Mouse (Mus musculus): ENCODE data around the gene Dedd2. TPM values are rescaled to one million over a fixed set of nuclear protein-coding genes. Genes with fewer than 3 reads are reported as not detected.
"Not testable (repeated sequence)": the region's sequence is repeated elsewhere in the genome, so short reads cannot be mapped to it uniquely, and the experiment has no call there.

The Dedd2 gene
- not detected in 2 replicates for polyA plus RNA-seq (2012; ENCODE audit: insufficient read depth, insufficient read length, low replicate concordance, missing spikeins)

DNA sequence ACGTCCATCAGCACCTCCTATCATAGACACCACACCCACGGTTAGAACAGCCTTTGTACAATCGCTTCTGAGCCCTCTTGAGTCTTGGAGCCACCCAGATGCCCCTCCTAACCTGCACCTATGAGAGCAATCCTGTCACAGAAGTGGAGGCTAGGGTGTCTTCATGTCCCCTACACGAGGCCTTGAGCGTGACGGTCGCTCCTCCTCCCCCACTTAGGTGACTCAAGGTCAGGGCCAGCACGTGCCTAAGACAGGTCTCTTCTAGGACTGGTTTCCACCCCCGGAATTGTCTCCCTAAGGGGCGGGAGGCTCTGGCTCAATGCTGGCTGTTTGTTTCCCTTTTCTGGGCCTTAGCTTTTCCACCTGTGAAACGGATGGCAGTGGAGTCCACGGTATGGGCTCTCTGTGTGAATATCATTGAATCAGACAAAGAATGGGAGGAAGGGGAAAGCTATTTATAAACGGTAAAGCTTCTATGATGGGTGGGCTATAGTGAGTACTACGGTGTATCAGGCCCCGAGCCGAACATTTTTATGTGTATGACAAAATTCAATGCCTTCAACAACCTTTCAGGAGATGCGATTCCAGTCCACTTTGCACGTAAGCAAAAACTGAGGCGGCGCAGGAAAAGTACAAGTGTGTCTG lies at the start of gene Dedd2:
Gene Dedd2 (minus strand): TSS at position 159 of the 645 bp plus-strand sequence.
- TF ChIP-seq CTCF (IDR thresholded peaks at IDR 0.05; ENCODE audit: insufficient read depth, low read depth, low read length) (no peak), POLR2A (IDR thresholded peaks at IDR 0.05; ENCODE audit: insufficient read depth, low read depth, low read length) (no peak)
- WGBS, result 3% methylated on average over 20 of the region's 20 CpGs
- Histone ChIP-seq H3K27ac (ENCODE audit: insufficient read depth, low read depth, low read length) (peak within 1 kb of the TSS; percentile 83; the same call in 1 of the 2 replicates), H3K4me1 (ENCODE audit: control insufficient read depth, insufficient read depth, low read length) (peaks cover 19% of the 10 kb centered on the region), H3K4me3 (ENCODE audit: insufficient read depth, low read depth, low read length) (peak within 1 kb of the TSS; percentile 96)

DNA sequence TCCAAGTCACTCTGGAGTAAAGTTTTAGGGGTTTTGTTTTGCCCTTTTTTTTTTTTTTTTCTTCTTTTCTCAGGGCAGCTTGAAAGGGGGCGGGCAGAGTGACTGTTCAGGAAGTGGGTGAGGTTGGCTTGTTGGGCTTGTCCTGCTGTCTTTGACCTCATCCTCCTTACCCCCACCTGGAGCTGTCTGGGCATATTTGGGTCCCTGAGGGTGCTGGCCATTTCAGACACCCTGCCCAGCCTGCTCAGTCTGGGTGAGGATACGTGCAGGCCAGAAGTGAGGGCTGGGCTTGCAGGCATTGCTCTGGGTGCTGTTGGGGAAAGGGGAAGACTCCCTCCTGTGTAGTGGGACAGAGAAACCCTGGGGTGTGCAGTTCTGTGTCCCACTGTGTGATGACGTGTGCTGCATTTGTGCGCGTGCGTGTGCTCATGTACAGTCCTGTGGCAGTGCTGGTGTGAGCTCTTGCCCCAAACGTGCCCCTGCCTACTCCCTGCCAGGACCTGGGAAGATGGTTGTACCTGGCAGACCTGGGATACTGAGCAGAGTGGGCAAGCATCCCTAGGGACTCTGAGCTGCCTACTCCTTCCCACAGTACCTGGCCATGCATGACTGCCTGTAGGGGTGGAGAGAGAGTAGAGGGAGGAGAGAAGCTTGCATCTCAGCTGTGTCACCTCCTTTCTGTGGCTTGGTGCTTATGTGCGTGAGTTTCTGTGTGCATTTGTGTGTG lies 49.3 kb upstream of the Dedd2 start:
- H3K27ac ChIP-seq (ENCODE audit: insufficient read depth, low read depth, low read length), result no peak overlapping the region
- H3K4me1 ChIP-seq (ENCODE audit: control insufficient read depth, insufficient read depth, low read length), result peaks cover 52% of the 10 kb centered on the region
- peak overlapping the region; percentile 17; the same call in 1 of the 2 replicates for H3K4me3 ChIP-seq (ENCODE audit: insufficient read depth, low read depth, low read length)

DNA sequence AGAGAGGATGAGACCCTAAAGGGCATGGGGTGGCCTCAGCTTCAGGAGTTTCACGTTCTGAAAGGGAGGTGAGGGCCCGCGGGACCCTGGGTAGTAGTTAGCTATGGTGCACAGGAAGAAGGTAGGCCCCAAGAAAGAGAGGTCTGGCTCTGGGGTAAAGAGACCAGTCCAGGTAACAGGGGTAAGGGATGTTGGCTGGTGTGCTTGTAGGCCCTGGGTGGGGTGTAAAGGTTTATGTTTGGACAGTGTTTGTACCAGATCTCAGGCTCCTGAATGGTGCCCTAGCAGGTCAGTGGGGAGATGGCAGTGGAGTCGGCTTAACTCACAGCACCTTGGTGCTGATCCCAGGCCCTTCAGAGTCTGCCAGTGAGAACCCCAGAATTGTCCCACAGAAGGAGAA lies 48.6 kb upstream of the Dedd2 start:
- 15% methylated on average over 4 of the region's 4 CpGs for WGBS
- Histone ChIP-seq H3K27ac (ENCODE audit: insufficient read depth, low read depth, low read length) (peak overlapping the region; percentile 14; the same call in 1 of the 2 replicates), H3K4me1 (ENCODE audit: control insufficient read depth, insufficient read depth, low read length) (peaks cover 49% of the 10 kb centered on the region), H3K4me3 (ENCODE audit: insufficient read depth, low read depth, low read length) (peak overlapping the region; percentile 57)
- TF ChIP-seq CTCF (IDR thresholded peaks at IDR 0.05; ENCODE audit: insufficient read depth, low read depth, low read length) (no peak), POLR2A (IDR thresholded peaks at IDR 0.05; ENCODE audit: insufficient read depth, low read depth, low read length) (no peak)

More for the DNA sequence above, 49.3 kb upstream of the Dedd2 start:
- TF ChIP-seq POLR2A (IDR thresholded peaks at IDR 0.05; ENCODE audit: insufficient read depth, low read depth, low read length) (no peak), CTCF (IDR thresholded peaks at IDR 0.05; ENCODE audit: insufficient read depth, low read depth, low read length) (no peak)
- WGBS, result 52% methylated on average over 8 of the region's 8 CpGs

DNA sequence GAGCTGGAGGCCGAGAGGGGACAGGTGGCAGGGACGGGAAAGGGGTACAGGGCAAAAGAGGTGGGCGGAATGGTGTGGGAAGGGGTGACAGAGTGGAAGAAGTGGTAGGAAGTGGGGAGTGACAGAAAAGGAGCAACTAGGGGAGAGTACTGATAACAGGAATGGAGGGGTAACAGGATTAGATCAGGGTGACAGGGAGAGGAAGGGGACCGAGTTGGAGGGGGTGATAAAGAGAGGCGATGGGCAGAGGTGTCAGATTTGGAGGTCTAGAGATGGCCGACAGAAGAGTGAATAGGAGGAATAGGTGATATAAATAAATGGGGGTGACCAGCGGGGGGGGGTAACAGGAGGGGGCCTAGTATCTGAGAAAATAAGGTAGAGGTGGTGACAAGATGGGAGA lies 48.2 kb upstream of the Dedd2 start:
- Histone ChIP-seq H3K4me1 (ENCODE audit: control insufficient read depth, insufficient read depth, low read length) (peaks cover 47% of the 10 kb centered on the region), H3K27ac (ENCODE audit: insufficient read depth, low read depth, low read length) (no peak overlapping the region), H3K4me3 (ENCODE audit: insufficient read depth, low read depth, low read length) (peak overlapping the region; percentile 57)
- WGBS, result 0% methylated on average over 7 of the region's 7 CpGs
- TF ChIP-seq CTCF (IDR thresholded peaks at IDR 0.05; ENCODE audit: insufficient read depth, low read depth, low read length), result no peak
- no peak for TF ChIP-seq POLR2A (IDR thresholded peaks at IDR 0.05; ENCODE audit: insufficient read depth, low read depth, low read length)

DNA sequence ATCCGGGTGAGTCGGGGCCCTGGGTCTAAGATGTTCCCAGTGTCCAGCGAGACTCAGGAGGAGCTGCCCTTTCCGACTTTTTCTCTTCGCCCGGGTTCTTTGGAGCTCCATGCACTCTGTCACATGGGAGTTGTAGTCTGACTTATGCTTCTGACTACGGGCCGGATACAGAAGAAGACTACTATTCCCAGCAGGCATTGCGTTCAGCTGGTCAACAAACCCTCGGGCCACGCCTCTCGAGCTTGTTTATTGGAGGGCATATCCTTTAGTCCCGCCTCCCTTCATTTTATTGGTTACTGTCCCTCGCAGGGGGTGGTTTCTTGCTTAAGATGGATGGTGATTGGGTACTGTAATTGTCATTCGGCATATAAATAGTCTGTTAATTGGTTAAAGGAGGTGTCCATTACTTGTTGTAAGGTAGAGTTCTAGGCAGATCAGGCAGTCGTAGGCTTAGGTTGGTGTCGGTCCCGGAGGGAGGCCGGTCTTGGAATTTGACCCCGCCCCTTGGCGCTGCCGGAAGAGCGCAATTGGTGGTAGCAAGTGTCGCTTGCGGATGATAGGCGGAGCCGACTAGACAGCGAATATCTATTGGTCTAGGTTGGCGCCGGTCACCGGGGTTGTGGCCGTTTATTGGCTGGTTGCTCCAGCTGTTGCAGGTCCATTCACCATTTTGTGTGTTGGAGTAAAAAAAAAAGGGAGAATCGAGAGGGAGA lies 47.5 kb upstream of the Dedd2 start:
- Histone ChIP-seq H3K27ac (ENCODE audit: insufficient read depth, low read depth, low read length) (peak overlapping the region; percentile 97), H3K4me3 (ENCODE audit: insufficient read depth, low read depth, low read length) (peak overlapping the region; percentile 76), H3K4me1 (ENCODE audit: control insufficient read depth, insufficient read depth, low read length) (peaks cover 40% of the 10 kb centered on the region)
- no peak for TF ChIP-seq POLR2A (IDR thresholded peaks at IDR 0.05; ENCODE audit: insufficient read depth, low read depth, low read length)
- no peak for TF ChIP-seq CTCF (IDR thresholded peaks at IDR 0.05; ENCODE audit: insufficient read depth, low read depth, low read length)
- WGBS, result under 1% methylated on average over 33 of the region's 33 CpGs

DNA sequence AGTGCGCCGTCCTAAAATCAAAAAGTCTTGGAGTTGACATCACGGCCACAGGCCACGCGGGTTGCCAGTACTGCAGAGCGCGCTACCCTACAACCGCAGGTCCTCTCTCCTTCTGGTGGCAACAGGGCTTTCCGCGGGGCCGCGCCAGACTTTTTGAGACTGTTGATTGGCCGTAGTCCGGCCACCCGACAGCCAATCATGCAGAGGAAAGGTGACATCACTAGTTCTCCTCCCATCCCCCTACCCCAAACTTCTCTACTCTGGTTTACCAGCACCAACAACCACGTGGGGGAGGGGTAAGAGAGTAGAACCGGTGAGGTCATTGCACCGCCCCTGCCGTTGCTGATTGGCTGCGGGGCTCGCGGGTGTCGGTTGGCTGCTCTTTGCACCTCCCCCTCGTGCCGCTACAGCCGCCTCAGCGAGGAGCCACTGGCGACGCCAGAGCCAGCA lies 46.9 kb upstream of the Dedd2 start, which contains the start of gene Cic:
Gene Cic (plus strand): TSS at position 404 of the 450 bp plus-strand sequence.
- Histone ChIP-seq H3K4me1 (ENCODE audit: control insufficient read depth, insufficient read depth, low read length) (peaks cover 35% of the 10 kb centered on the region), H3K27ac (ENCODE audit: insufficient read depth, low read depth, low read length) (peak within 1 kb of the TSS; percentile 97), H3K4me3 (ENCODE audit: insufficient read depth, low read depth, low read length) (peak within 1 kb of the TSS; percentile 76)
- peak; percentile 45; the same call in 1 of the 2 replicates for TF ChIP-seq POLR2A (IDR thresholded peaks at IDR 0.05; ENCODE audit: insufficient read depth, low read depth, low read length)
- TF ChIP-seq CTCF (IDR thresholded peaks at IDR 0.05; ENCODE audit: insufficient read depth, low read depth, low read length), result no peak
- WGBS, result under 1% methylated on average over 29 of the region's 29 CpGs

DNA sequence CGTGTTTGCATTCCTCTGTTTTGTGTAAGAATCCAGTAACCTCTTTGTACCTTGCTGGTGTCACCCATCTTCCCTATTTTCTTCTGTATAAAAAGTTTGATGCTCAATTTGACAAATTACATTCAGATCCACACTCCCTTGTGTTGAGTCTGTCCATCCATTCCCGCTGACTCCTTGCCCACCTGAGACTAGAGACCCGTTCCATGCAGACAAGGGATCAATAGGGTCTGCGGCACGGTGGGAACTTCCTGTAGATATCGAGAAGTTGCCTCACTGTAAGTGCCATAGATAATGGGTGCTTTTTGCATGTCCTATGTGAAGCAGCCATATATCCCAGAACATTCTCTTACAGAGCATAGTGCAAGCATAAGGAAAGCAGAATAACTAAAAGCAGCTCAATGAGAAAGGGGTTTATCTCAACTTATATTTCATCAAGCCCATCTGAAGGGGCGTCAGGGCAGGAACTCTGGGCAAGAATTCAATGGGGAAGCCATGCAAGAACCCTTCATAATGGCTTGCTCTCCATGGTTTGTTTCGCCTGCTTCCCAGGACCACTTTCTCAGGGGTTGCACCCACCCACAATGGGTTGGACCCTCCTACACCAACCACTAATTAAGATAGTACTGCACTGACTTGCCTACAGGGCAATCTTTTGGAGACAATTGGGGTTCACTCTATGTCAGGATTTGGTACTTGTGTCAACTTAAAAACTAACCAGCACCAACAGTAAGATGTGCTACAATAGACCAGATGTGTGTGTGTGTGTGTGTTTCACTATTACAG lies 46.0 kb upstream of the Dedd2 start:
- Histone ChIP-seq H3K4me3 (ENCODE audit: insufficient read depth, low read depth, low read length) (no peak overlapping the region), H3K4me1 (ENCODE audit: control insufficient read depth, insufficient read depth, low read length) (peaks cover 28% of the 10 kb centered on the region), H3K27ac (ENCODE audit: insufficient read depth, low read depth, low read length) (no peak overlapping the region)
- TF ChIP-seq POLR2A (IDR thresholded peaks at IDR 0.05; ENCODE audit: insufficient read depth, low read depth, low read length), result no peak
- no peak for TF ChIP-seq CTCF (IDR thresholded peaks at IDR 0.05; ENCODE audit: insufficient read depth, low read depth, low read length)
- 91% methylated on average over 8 of the region's 8 CpGs for WGBS

DNA sequence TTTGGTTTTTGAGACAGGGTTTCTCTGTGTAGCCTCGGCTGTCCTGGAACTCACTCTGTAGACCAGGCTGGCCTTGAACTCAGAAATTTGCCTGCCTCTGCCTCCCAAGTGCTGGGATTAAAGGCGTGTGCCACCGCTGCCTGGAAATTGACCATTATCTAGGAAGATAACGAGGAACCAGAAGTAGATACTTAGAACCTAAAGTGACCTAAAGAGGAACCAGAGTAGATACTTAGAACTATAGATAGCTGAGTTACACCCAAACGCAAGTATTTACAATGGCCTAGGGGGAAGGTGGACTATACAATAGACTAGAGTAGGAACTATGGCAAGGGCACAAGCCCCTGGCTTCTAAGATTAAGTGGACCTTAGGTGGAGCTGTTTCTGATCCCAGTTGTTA lies 45.3 kb upstream of the Dedd2 start:
- WGBS, result 92% methylated on average over 5 of the region's 5 CpGs
- H3K4me3 ChIP-seq (ENCODE audit: insufficient read depth, low read depth, low read length); H3K27ac ChIP-seq (ENCODE audit: insufficient read depth, low read depth, low read length): not testable (repeated sequence)
- peaks cover 22% of the 10 kb centered on the region for H3K4me1 ChIP-seq (ENCODE audit: control insufficient read depth, insufficient read depth, low read length)

Data from olfactory bulb, adult 2 months (tissue).